Mouse (Mus musculus): ENCODE data around the gene Epb41.

Epb41 gene

GRCm38 (mm10) chr4:132074077-132074932, 816 bp downstream of the Epb41 start, which contains the start of gene Gm10300:
Gene Gm10300 (plus strand): TSS chr4:132074697.
- peak; percentile 59 for DNase-seq (ENCODE audit: low read depth, low spot score)

- DNase-seq (ENCODE audit: low read depth, low spot score): no peak
Observed at GRCm38 (mm10) chr4:132072946-132073345, 2.2 kb downstream of the Epb41 start.

GRCm38 (mm10) chr4:132072156-132072555, 3.0 kb downstream of the Epb41 start:
- DNase-seq (ENCODE audit: low read depth, low spot score): no peak

GRCm38 (mm10) chr4:132071674-132072073, 3.4 kb downstream of the Epb41 start:
- no peak for DNase-seq (ENCODE audit: low read depth, low spot score)

GRCm38 (mm10) chr4:132067938-132068235, 7.2 kb downstream of the Epb41 start:
- DNase-seq (ENCODE audit: low read depth, low spot score): no peak

- no peak for DNase-seq (ENCODE audit: low read depth, low spot score)
Observed at GRCm38 (mm10) chr4:132067112-132067937, 7.8 kb downstream of the Epb41 start.

GRCm38 (mm10) chr4:132066101-132066773, 8.9 kb downstream of the Epb41 start:
- no peak for DNase-seq (ENCODE audit: low read depth, low spot score)

- no peak for DNase-seq (ENCODE audit: low read depth, low spot score)
Observed at GRCm38 (mm10) chr4:132065578-132065977, 9.5 kb downstream of the Epb41 start.

GRCm38 (mm10) chr4:132064550-132064949, 10.6 kb downstream of the Epb41 start:
- no peak for DNase-seq (ENCODE audit: low read depth, low spot score)

GRCm38 (mm10) chr4:132062934-132063884, 11.9 kb downstream of the Epb41 start:
- no peak for DNase-seq (ENCODE audit: low read depth, low spot score)

- no peak for DNase-seq (ENCODE audit: low read depth, low spot score)
Observed at GRCm38 (mm10) chr4:132062289-132062688, 12.8 kb downstream of the Epb41 start.

- DNase-seq (ENCODE audit: low read depth, low spot score): no peak
Observed at GRCm38 (mm10) chr4:132060040-132060832, 14.9 kb downstream of the Epb41 start.

GRCm38 (mm10) chr4:132059541-132059940, 15.6 kb downstream of the Epb41 start:
- DNase-seq (ENCODE audit: low read depth, low spot score): no peak

- DNase-seq (ENCODE audit: low read depth, low spot score): no peak
Observed at GRCm38 (mm10) chr4:132057311-132057710, 17.8 kb downstream of the Epb41 start.

GRCm38 (mm10) chr4:132051321-132052275, 23.5 kb downstream of the Epb41 start:
- no peak for DNase-seq (ENCODE audit: low read depth, low spot score)

GRCm38 (mm10) chr4:132049549-132050200, 25.4 kb downstream of the Epb41 start:
- peak; percentile 7 for DNase-seq (ENCODE audit: low read depth, low spot score)

- peak; percentile 98 for DNase-seq (ENCODE audit: low read depth, low spot score)
Observed at GRCm38 (mm10) chr4:132048995-132049404, 26.1 kb downstream of the Epb41 start.

All from R1 (cell line).